Mouse (Mus musculus): ENCODE data around the gene Ddx46.
"Not testable (repeated sequence)": the region's sequence is repeated elsewhere in the genome, so short reads cannot be mapped to it uniquely, and the experiment has no call there.

The Ddx46 gene

GRCm38 (mm10) chr13:55640480-55640879 is 5.7 kb downstream of the Ddx46 start:
- DNase-seq (ENCODE audit: low spot score) = peak; percentile 65

GRCm38 (mm10) chr13:55644525-55644924 is 9.7 kb downstream of the Ddx46 start:
- no peak for DNase-seq (ENCODE audit: low spot score)

GRCm38 (mm10) chr13:55650098-55650497 is 15.3 kb downstream of the Ddx46 start:
- no peak for DNase-seq (ENCODE audit: low spot score)

GRCm38 (mm10) chr13:55650980-55651379 is 16.2 kb downstream of the Ddx46 start:
- DNase-seq (ENCODE audit: low spot score) = no peak

- DNase-seq (ENCODE audit: low spot score) = no peak
Measured at GRCm38 (mm10) chr13:55668550-55668949, 33.7 kb downstream of the Ddx46 start.

- no peak for DNase-seq (ENCODE audit: low spot score)
Measured at GRCm38 (mm10) chr13:55672711-55673110, 37.9 kb downstream of the Ddx46 start.

- DNase-seq (ENCODE audit: low spot score) = no peak
Measured at GRCm38 (mm10) chr13:55677364-55677763, 42.5 kb downstream of the Ddx46 start.

- no peak for DNase-seq (ENCODE audit: low spot score)
Measured at GRCm38 (mm10) chr13:55682201-55682600, 47.4 kb downstream of the Ddx46 start.

GRCm38 (mm10) chr13:55683581-55683980 is 48.8 kb downstream of the Ddx46 start:
- DNase-seq (ENCODE audit: low spot score) = no peak

GRCm38 (mm10) chr13:55686107-55686633 is 51.3 kb downstream of the Ddx46 start:
- no peak for DNase-seq (ENCODE audit: low spot score)

GRCm38 (mm10) chr13:55687927-55688602 is 53.2 kb downstream of the Ddx46 start:
- peak; percentile 48 for DNase-seq (ENCODE audit: low spot score)

GRCm38 (mm10) chr13:55692535-55693242 is 57.9 kb downstream of the Ddx46 start, which contains the start of gene B230219D22Rik:
Gene B230219D22Rik, plus strand, starts transcription at chr13:55693124.
- peak; percentile 90 for DNase-seq (ENCODE audit: low spot score)

GRCm38 (mm10) chr13:55693243-55693721 is 58.5 kb downstream of the Ddx46 start:
- DNase-seq (ENCODE audit: low spot score) = peak; percentile 18

- no peak for DNase-seq (ENCODE audit: low spot score)
Measured at GRCm38 (mm10) chr13:55694110-55694509, 59.3 kb downstream of the Ddx46 start.

- not testable (repeated sequence) for DNase-seq (ENCODE audit: low spot score)
Measured at GRCm38 (mm10) chr13:55695989-55696388, 61.2 kb downstream of the Ddx46 start.

- no peak for DNase-seq (ENCODE audit: low spot score)
Measured at GRCm38 (mm10) chr13:55704301-55704700, 69.5 kb downstream of the Ddx46 start.

- no peak for DNase-seq (ENCODE audit: low spot score)
Measured at GRCm38 (mm10) chr13:55712846-55713245, 78.0 kb downstream of the Ddx46 start.

GRCm38 (mm10) chr13:55714501-55715166 is 79.8 kb downstream of the Ddx46 start, which contains the start of gene Txndc15:
Gene Txndc15, plus strand, starts transcription at chr13:55714650.
- peak; percentile 86 for DNase-seq (ENCODE audit: low spot score)

GRCm38 (mm10) chr13:55715167-55715512 is 80.3 kb downstream of the Ddx46 start:
- DNase-seq (ENCODE audit: low spot score) = no peak

- no peak for DNase-seq (ENCODE audit: low spot score)
Measured at GRCm38 (mm10) chr13:55715908-55716510, 81.2 kb downstream of the Ddx46 start.

GRCm38 (mm10) chr13:55721516-55721915 is 86.7 kb downstream of the Ddx46 start:
- DNase-seq (ENCODE audit: low spot score) = no peak

GRCm38 (mm10) chr13:55721995-55722394 is 87.2 kb downstream of the Ddx46 start:
- no peak for DNase-seq (ENCODE audit: low spot score)

All from yolk sac, embryonic 10.5 days (tissue).